Mouse (Mus musculus): Measurements from ENCODE around the gene Hist1h1e.
"Not testable (repeated sequence)": the region's sequence is repeated elsewhere in the genome, so short reads cannot be mapped to it uniquely, and the experiment has no call there.

The Hist1h1e gene

GRCm38 (mm10) chr13:23573034-23573897, 49.1 kb downstream of the Hist1h1e start:
- ATAC-seq (ENCODE audit: low TSS enrichment), result not testable (repeated sequence)

GRCm38 (mm10) chr13:23572218-23573033, 49.9 kb downstream of the Hist1h1e start:
- ATAC-seq (ENCODE audit: low TSS enrichment), result no peak

- ATAC-seq (ENCODE audit: low TSS enrichment), result not testable (repeated sequence)
Measured at GRCm38 (mm10) chr13:23571504-23572217, 50.7 kb downstream of the Hist1h1e start.

GRCm38 (mm10) chr13:23571022-23571503, 51.3 kb downstream of the Hist1h1e start, which contains the start of the genes Hist1h2ae and Hist1h2bg:
Hist1h2ae (minus strand) TSS chr13:23571220.
Hist1h2bg (plus strand) TSS chr13:23571396.
- ATAC-seq (ENCODE audit: low TSS enrichment), result peak; percentile 96
